Mouse (Mus musculus) spleen, postnatal 4 days (tissue): ENCODE data around the gene Nol10.

Experiments
- DNase-seq, 2 experiments: peaks; one replicate each; pipeline ENCODE4 v3.0.0; 2022; ENCODE audit warnings: low spot score in 2 of 2

The Nol10 gene

DNA sequence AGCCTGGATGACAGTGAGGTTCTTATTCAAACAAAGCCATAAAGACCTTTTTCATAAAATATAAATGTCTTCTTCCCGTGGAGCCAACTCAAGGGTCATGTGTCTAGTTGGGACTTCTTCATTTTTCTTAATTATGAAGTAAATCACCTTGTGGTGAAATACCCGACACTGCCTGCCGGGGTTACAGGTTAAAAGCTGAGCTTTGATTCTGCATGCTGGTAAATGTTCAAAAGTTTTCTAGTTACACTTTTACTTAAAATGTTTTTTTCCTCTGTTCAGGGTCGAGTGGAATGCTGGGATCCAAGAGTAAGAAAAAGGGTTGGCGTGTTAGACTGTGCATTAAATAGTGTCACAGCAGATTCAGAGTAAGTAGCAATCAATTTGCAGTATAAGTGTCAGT lies 14.1 kb downstream of the Nol10 start:
- no peak for DNase-seq

DNA sequence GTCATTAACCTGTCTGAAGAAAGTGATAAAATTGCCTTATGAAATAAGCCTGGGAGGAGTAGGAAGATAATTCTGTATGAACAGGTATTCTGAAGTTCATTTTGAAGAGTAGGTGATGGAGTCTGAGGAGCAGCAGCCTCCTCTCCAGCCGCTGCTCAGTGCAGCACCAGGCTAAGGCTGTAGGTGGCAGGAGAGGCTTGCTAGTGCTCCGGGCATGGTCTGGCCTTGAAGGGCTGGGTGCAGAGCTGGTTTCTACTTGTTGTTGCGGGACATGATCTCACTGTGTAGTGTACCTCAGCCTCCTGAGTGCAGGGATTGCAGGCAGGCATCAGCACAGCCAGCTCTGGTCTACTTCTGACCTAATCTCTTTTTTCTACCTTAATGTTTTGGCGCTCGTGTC lies 18.7 kb downstream of the Nol10 start:
- DNase-seq, result peak; percentile 44 to 70

DNA sequence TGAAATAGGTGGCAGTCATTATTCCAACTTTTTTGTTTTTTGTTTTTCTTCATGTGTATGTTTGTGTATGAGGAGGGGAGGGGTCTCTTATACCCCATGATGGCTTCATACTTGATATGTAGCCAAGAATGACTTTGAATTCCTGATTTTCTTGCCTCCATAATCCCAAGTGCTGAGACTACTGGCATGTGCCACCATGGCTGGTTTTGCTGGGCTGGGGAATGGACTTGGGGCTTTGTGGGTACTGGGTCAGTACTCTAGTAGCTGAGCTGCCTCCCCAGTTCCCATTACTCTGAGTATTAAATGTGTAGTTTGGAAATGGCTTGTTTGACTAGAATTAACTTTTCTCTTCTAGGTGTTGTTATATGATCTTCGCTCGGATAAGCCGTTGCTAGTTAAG lies 20.9 kb downstream of the Nol10 start:
- DNase-seq, result no peak

DNA sequence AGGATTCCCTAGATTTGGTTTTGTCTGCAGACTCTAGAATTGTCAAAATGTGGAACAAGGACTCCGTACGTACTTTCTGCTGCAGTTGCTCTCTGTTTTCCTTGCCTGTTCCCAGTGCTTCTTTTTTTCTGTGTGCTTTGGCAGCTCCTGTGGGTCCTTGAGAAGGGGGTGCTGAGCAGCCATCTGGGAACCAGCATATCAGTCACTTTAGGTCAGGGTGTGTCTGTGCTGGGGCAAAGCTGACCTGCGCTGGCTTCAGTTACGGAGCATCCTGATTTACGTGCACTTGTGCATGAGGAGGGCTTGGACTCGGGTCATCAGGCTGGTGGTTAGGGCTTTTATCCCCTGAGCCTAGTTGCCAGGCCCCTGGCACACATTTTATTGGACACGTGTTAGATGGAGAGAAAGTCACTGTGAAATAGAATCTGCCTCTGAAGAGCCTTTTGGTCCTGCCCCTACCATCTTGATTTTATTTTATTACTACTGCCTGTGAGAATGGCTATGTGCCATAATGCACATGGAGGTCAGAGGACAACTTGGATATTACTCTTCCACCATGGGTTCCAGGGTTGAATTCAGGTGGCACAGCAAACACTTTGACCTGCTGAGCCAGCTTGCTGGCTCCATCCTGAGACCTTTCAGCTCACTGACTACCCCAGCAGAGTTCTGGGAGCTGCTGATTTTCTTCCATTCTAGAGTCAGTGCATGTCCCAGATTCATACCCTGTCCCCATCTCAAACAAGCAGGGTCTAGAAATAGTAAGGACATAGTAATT lies 21.5 kb downstream of the Nol10 start:
- no peak for DNase-seq

DNA sequence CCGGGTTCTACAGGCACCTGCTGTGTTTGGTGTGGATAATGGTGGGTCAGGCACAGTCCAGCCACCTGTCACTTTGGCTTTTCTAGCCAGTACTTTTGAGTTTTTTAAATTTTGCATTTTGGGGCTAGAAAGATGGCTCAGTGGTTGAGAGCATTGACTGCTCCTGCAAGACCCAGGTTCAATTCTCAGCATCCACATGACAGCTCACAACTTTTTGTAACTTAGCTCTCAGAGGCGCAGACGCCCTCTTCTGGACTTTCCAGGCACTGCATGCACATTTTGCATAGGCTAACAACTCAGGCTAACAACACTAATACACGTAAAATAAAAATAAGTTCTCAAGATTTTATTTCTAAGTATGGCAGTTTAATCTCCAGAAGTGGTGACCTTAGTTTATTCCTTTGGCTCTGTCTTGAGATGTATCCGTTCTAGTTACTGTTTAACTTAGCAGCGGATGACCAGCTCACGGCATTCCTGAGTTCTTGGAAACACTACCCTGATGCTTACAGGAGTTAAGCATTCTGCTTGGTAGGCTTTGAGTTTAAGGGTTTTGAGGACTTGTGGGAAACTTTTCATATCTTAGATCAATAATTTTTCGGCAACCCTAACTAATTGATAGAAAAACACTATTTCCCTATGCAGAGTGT lies 23.5 kb downstream of the Nol10 start:
- peak; percentile 20 to 73 for DNase-seq

DNA sequence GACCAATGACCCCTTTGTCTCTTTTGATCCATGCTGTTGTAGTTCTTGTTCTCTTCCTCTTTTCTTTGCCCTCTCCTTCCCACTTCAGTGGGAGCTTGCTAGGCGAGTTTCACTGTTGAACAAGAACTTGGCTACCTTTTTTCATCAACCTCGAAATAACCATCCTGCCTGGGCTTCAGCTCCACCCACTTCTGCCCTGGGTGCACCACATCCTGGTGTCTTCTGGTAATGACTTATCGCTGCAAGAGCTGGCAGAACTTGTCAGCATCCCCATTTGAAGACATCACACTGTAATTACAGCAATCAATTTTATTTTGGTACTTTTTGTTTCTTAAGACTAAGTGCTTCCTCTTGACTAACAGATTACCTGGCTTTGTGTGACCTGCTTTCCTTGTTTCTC lies 24.4 kb downstream of the Nol10 start:
- no peak for DNase-seq

DNA sequence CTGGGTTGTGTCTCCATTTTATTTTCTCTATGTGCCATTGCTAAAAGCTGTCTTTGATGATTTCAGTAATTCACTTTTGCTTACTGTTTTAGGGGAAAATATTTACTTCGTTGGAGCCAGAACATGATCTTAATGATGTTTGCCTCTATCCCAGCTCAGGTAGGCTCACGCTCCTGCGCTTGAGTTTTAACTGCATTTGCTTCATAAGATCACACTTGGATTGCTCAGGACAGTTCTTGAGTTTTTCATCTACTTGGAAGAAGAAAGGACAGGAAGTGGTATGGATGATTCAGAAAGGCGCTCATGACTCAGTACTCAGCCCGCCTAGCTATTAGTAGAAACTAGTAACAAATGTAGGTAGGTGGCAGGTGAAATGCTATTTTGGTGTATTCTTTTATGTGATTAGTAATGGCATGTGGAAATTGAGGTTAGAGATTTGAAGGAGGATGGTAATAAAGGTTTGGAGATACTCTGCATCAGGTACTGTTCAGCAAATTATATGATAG lies 25.3 kb downstream of the Nol10 start:
- no peak for DNase-seq

DNA sequence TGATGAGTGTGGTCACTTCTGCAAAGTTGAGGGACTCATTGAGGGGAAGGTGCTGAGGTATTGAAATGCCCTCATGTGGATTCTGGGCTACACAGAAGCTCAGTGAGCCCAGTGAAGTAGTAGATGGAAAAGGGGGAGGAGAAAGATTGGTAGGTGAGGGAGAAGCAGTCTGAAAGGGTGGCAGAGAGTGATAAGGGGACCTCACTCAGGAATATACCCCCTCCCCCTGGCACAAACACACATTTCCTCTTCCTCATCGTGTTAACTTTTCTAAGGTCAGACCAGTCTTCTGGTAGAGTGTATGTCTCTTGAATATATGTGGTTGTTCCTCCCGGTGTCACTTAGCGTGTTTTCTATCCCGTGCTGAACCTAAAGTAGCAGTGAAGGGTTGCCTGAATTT lies 27.0 kb downstream of the Nol10 start:
- DNase-seq, result no peak

DNA sequence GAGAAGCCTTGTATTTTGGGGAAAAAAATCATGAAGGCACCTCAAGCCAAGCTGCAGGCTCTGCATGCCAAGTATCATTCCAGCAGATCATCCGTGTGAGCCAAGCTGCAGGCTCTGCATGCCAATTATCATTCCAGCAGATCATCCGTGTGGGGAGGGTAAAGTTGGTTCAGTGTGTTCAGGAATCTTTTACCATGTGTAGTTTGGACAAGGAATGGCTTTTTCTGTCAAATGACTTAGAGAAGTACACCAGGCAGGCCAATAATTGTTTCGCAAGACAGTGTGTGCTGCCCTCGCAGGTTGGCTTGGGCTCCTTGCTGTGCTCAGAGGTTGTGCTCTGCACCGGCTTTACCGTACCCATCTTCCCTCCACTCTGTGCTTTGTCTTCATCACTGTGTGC lies 28.3 kb downstream of the Nol10 start:
- DNase-seq, result no peak

DNA sequence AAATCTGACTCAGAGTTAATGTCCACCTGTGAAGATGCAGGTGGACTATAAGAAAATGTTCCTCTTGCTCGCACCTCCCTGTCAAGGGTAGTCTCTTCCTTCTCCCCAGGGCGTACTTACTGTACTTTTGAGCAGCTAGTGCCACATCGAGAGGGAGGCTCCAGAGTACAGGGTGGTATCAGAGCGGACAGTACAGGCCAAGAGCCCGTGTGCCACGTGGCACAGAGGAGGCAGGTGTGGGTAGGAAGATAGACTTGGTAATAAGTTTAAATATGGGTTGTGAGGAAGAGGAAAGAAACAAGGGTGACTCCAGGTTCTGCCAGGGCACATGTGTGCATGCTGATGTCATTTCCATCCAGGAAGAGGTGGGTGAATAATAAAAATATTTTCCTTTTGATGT lies 32.7 kb downstream of the Nol10 start:
- no peak for DNase-seq

DNA sequence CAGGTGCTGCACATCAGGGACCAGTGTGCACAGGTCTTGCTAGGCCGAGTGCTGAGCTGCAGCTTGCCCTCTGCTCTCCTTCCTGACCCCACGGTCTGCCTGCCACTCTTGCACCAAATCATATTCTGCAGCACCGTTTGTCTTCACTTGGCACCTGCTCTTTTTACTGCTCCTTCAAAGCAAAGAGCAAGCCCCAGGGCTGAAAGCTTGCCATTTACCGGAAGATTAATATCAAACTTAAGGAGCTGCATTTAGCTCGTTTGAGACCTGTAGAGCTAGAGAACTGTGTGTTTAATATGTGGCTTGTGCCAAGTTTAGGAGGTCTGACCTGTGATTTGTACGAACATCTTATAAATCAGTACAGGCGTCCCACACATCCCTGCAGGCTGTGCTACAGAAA lies 34.5 kb downstream of the Nol10 start:
- no peak for DNase-seq

DNA sequence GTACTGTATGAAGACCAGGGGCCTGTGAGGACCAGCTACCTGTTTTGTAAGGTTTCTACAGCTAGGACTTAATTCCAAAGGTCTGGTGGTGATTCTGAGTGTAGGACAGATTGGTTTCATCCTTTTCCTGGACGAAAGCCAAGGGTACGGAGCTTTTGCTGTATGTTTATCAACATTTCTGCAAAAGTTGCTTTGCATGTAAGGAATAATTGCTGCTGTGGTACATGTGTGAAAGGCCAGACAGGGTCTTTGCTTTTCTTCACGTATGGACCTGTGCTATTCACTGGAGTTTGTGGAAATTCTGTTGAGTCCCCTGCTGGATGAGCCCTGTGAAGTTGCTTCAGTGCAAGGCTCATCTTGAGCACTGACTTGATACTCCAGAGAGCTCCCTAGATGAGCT lies 38.6 kb downstream of the Nol10 start:
- DNase-seq, result no peak

DNA sequence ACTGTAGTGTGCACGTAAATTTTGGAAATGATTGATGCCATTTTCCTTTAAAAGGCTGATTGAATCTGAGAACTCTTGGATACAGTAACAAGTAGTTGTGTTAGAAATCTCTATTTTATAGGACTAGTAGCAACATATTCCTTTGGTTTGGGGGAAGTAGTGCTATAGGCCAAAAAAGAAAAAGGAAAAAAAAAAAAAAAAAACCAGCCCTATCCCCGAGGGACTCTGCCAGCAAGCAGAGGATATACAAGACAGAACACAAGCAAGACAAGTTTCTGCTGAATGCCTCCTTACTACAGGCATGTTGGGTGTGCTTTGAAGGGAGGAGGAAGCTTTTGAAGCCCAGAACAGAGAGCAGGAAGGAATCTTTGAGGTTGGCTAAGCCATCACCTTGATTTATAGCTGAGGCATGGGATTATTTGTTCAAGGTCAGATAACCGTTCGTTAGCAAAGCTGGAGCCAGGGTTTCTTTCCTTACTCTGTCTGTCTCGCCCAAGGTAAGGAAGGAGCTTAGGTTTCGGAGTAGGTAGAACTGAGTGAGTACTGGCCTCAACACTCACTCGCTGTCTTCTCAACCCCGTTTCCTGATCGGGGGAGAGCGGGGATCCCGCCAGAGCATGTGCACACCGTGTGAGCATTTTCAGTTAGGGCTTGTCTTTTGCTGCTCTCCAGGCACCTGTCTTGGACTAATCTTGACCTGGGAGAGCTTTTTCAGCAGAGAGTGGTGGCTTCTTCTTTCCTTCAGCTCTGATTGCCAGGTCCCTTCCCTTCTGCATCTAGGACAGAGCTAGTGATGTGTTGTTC lies 39.3 kb downstream of the Nol10 start:
- no peak for DNase-seq

DNA sequence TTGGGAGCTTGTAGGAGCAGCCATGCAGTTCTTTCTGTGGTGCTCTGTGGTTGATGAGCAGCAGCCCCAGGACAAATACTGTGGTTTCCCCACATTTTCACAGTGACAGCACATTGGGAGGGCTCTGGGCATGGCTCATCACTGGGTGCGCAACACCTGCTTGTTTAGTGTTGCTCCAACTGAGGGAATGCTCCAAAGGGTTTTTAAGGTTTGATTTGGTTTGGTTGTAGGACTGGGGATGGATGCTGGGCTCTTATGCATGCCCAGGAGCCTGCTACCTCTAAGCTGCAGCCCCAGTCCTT lies 39.8 kb downstream of the Nol10 start:
- no peak for DNase-seq

DNA sequence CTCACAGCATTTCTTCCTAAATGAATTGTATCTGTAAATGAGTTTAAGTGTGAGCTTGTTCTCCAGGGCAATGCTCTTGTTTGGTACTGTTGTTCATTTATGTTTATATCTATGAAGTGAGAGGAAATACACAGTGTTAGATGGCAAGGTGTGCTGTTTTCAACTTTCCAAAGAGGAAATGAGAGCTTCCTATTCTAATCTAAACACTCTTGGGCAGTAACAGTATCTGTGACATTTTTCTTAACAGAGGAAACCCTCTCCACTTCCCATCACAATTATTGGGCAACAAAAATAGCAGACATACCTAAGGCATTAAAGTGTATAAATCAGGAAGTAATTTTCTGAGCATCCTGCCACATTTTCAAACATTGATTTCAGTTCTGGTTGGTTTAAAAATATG lies 41.8 kb downstream of the Nol10 start:
- no peak for DNase-seq

DNA sequence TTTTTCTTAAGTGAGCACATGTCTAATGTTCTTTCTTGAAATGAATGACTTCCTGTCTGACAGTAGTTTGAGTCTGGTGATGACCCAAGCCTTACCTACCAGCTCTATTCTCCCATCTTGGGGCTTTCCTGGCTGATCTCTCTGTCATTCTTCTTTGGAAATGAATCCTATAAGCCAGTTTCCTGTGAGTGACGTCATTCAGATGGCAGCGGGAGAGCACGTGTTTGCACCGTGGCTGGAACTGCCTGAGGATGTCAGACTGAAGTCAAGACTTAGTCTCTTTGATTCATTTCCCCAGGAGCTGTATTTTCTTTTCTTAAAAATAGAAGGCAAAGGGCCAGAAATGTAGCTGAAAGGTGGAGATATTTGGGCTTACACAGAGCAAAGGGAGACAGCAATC lies 42.3 kb downstream of the Nol10 start:
- DNase-seq, result no peak

DNA sequence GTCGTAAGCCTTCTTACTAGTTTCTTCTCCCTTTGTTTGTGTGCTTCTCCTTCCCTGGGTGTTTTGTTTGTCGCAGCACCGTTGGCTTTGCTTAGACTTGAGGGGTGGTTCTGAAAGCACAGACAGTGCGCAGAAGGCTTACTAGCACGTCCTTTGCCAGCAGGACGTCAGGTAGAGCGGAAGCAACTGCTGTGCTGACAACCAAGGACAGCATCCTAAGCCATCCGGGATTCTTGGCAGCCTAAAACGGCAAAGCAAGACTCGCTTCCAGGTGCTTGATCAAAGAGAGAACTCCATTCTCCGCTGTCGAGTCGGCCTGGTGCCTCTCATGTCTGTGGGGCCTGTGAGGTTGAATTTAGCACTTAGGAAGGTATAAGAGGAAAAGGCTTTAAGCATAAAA lies 44.9 kb downstream of the Nol10 start:
- DNase-seq, result no peak

DNA sequence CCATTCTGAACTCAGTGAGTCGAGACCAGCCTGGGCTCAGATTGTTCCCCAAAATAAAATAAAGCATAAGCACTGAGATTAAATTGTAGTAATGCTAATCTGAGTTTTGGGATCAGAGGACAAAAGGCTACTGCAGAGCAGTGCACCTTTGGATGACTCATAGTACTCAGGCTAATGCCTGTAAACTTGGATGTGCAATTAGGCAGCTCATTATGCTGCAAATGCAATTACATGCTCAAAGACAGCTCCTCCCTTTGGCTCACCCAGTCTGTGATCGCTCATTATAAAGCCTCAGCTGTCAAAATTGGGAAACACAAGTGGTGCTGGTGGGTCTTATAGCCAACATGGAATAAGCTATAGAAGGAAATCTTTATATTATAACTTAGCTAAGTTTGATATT lies 48.9 kb downstream of the Nol10 start:
- DNase-seq, result no peak

DNA sequence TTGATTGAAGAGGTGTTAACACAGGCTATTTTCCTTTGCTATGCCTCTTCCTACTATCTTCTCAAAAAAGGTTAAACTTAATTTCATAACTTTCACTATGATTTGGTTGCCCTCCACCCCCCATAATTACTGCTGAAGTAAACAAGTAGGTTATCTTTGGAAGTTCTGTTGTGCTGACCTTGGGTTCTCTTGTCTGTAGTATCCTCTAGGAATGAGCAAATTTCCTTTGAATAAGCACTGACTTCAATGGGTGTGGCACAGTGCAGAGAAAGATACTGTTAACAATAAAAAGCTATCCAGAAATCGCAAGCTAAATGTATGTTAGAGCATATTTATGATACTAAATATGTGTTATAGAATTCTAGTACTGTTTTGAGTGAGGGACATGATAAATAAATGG lies 53.2 kb downstream of the Nol10 start:
- no peak for DNase-seq

DNA sequence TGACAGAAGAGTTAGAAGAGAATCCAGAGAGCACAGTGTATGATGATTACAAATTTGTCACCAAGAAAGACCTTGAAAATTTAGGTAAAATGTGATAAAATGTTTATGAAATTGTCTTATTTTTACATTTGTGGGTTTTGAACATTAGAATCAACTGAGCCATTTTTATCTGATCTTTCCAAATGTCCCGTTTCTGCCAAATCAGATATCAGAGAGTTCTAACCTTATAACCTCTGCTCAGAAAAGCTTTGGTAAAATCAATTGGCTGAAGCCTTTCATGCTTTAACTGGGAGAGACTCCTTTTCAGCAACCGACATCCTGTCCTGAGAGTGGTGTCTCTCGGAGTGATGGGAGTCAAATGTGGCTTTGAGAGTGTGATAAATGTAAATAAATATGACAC lies 53.9 kb downstream of the Nol10 start:
- no peak for DNase-seq

DNA sequence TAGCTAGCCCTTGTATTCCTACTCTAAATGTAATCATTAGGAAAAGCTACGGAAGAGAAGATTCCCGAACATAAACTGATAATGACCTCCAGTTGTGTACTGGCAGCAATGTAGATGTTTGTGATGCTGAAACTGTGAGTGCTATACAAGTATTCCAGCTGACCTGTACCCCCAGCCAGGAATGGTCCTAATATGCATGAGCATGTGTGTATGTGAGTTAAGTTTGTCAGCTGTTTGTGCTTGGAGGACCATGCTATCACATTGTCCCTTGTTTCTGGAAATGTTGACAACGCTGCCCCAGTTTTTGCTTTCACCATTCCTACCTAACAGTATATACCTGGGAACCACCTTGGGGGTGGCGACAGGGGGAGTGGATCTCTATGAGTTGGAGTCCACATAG lies 55.7 kb downstream of the Nol10 start:
- DNase-seq, result no peak

DNA sequence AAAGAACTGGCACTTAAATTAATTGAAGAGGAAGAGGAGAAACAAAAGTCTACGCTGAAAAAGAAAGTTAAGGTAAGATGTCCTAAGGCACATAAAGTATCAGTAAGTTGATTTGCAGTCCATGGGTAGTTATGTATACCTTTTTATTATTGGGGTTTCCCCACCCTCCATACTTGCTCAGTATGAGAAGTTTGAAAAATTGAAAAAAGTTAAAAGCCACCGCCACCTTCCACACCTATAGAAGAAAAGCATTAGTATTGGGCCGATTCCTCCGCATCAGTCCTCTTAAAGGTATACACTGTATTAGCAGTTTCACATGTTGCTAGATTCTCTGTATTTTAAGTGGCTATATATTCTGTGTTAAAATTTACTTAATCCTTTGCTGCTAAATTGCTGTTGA lies 58.6 kb downstream of the Nol10 start:
- DNase-seq, result no peak

DNA sequence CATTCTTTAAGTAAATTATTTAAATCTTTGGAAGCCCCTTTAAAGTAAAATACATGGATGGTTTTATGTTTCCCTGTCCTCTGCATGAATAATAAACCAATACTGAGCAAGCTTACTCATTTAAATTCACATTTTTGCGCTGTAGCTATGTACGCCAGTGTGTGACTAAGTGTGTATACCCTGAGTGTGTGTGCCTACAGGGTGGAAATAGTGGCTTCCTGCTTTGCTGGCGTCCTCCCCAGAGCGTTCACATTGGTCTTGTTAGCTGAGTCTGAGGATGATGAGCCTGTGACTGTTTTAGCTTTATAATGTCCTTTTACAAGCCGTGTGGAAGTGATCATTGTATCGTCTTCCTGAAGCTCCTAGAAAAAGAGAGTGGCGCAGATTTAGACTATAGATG lies 60.1 kb downstream of the Nol10 start:
- no peak for DNase-seq
